Mouse (Mus musculus) kidney, postnatal 0 days (tissue): ENCODE measurements around the gene Esyt2. TPM values are rescaled to one million over a fixed set of nuclear protein-coding genes. Genes with fewer than 3 reads are reported as not detected.

Source experiments
- ATAC-seq: fragments of 200-750 bp; cut with Nextera tagmentation; replicated peaks from 2 replicates; pipeline ENCODE4 v1.8.0; 2017; ENCODE audit warnings: low read depth, moderate number of reproducible peaks, moderate TSS enrichment, moderate library complexity; ENCODE audit not compliant: low FRiP score
- DNase-seq: peaks from one replicate; pipeline ENCODE4 v3.0.0-alpha.2; 2016; ENCODE audit warnings: low spot score
- H3K27ac ChIP-seq: fragments of 300-500 bp; sonication (generic); 2 replicates; pipeline ENCODE4 v1.5.1; 2014; ENCODE audit warnings: mild to moderate bottlenecking
- H3K27me3 ChIP-seq: fragments of 300-500 bp; sonication (generic); 2 replicates; pipeline ENCODE4 v1.6.1; 2014; ENCODE audit warnings: low read length, mixed read lengths; ENCODE audit not compliant: insufficient read depth
- H3K36me3 ChIP-seq: fragments of 300-500 bp; sonication (generic); 2 replicates; pipeline ENCODE4 v1.6.1; 2014; ENCODE audit warnings: low read length, mixed read lengths; ENCODE audit not compliant: insufficient read depth
- H3K4me1 ChIP-seq: fragments of 300-500 bp; sonication (generic); replicated peaks from 2 replicates; pipeline ENCODE4 v1.6.1; 2014; ENCODE audit warnings: antibody characterized with exemption, low read length, mixed read lengths; ENCODE audit not compliant: insufficient read depth
- H3K4me2 ChIP-seq: fragments of 300-500 bp; sonication (generic); 2 replicates; pipeline ENCODE4 v1.6.1; 2014; ENCODE audit warnings: mild to moderate bottlenecking, low read length, moderate library complexity, mixed read lengths
- H3K4me3 ChIP-seq: fragments of 300-500 bp; sonication (generic); replicated peaks from 2 replicates; pipeline ENCODE4 v1.5.1; 2014; ENCODE audit warnings: low read depth, low read length
- H3K9ac ChIP-seq: fragments of 300-500 bp; sonication (generic); 2 replicates; pipeline ENCODE4 v1.6.1; 2014; ENCODE audit warnings: low read depth, low read length
- H3K9me3 ChIP-seq: fragments of 300-500 bp; sonication (generic); replicated peaks from 2 replicates; pipeline ENCODE4 v1.6.1; 2016; ENCODE audit warnings: low read length, inconsistent platforms, mixed read lengths
- CTCF ChIP-seq: IDR thresholded peaks from 2 replicates; pipeline ENCODE4 v1.5.1; 2016; ENCODE audit warnings: antibody characterized with exemption, low read depth, mild to moderate bottlenecking, moderate library complexity
- WGBS: fragments of 180-500 bp; shearing (Covaris S2); extraction: QIAGEN DNeasy Blood & Tissue Kit; methylation state at CpG from one replicate; pipeline ENCODE4 v1.1.7; 2014; 5-methylcytosine and 5-hydroxymethylcytosine counted together
- polyA plus RNA-seq: library from polyadenylated mRNA; unstranded; fragments of >200 nt; fragmentation: Nextera tagmentation; extraction: Ambion mirVana; gene quantifications from 2 replicates; pipeline ENCODE4 v1.2.1, GENCODE M21; 2015

Esyt2 gene
- polyA plus RNA-seq, 1 experiment from 2014 or later = 13.9 TPM

DNA sequence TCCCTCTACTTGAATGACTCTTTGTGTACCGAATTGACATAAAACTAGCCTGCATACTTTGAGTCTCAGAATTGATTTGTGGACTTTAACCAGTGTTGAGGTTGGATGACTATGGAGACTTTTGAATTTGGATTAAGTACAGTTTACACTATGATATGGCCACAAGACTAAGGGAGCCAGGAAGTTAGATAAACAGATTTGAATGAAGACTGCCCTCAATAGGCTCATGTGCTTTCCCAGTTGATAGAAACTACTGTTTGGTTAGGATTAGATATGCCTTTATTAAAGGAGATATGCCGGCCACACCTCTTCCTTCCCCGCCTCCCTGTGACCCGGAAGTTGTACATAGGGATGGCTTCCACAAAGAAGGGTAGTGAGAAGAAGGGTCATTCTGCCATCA lies 5.4 kb upstream of the Esyt2 start:
- H3K4me2 ChIP-seq = no peak overlapping the region
- H3K4me1 ChIP-seq = no peaks in the 10 kb centered on the region
- no peak for DNase-seq
- no peak for TF ChIP-seq CTCF
- no peak overlapping the region for H3K9ac ChIP-seq
- ATAC-seq = no peak
- no peaks in the 10 kb centered on the region for H3K9me3 ChIP-seq
- 91% methylated on average over 4 of the region's 4 CpGs for WGBS
- H3K4me3 ChIP-seq = no peak overlapping the region
- H3K27ac ChIP-seq = no peak overlapping the region
- no peaks in the 10 kb centered on the region for H3K36me3 ChIP-seq
- no peaks in the 10 kb centered on the region for H3K27me3 ChIP-seq

DNA sequence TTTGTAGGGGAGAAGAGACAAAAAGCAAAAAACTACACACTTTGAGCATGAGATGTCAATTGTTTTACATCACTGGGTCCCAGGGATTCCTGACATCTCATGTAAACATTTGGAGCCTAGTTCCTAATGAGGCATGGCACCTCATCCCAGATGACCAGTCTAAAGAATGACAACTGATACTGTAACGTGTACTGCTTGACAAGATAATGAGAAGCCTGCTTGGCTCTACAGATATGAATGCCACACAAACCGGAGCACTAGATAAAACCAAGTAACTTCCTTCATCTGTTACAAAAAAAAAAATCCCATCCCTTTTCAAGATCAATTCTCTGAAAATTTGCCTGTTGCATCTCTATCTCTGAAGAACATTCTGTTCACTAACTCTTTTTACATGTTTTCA lies 4.0 kb upstream of the Esyt2 start:
- no peak overlapping the region for H3K4me3 ChIP-seq
- H3K4me2 ChIP-seq = no peak overlapping the region
- H3K4me1 ChIP-seq = no peaks in the 10 kb centered on the region
- no peaks in the 10 kb centered on the region for H3K9me3 ChIP-seq
- ATAC-seq (no peak), DNase-seq (no peak)
- TF ChIP-seq CTCF = no peak
- no peak overlapping the region for H3K27ac ChIP-seq
- H3K27me3 ChIP-seq = no peaks in the 10 kb centered on the region
- 47% methylated on average over 2 of the region's 2 CpGs for WGBS
- no peaks in the 10 kb centered on the region for H3K36me3 ChIP-seq
- no peak overlapping the region for H3K9ac ChIP-seq

DNA sequence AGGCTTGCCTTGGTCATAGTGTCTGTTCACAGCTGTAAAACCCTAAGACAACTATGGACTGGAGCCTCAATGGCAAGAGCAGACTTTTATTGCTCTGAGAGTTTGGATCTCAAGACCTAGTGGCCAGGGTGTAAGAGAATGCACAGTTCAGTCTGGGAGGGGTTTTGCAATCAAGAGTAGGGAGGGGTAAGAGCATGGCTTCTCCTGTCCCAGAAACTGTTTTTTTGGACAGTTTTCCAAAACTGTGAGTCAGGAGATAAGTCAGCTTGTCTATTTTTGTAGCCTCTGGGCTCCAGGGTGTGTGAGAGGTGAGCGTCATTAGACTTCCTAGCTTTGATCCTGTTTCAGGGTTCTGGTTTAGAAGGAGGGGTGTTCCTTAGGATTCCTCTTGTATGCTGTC lies 2.5 kb upstream of the Esyt2 start:
- Histone ChIP-seq H3K9me3 (no peaks in the 10 kb centered on the region), H3K4me3 (no peak overlapping the region), H3K27me3 (no peaks in the 10 kb centered on the region), H3K4me2 (no peak overlapping the region), H3K9ac (no peak overlapping the region), H3K36me3 (no peaks in the 10 kb centered on the region), H3K4me1 (no peaks in the 10 kb centered on the region), H3K27ac (no peak overlapping the region)
- DNase-seq = no peak
- 88% methylated on average over 1 of the region's 1 CpGs for WGBS
- no peak for TF ChIP-seq CTCF
- no peak for ATAC-seq

DNA sequence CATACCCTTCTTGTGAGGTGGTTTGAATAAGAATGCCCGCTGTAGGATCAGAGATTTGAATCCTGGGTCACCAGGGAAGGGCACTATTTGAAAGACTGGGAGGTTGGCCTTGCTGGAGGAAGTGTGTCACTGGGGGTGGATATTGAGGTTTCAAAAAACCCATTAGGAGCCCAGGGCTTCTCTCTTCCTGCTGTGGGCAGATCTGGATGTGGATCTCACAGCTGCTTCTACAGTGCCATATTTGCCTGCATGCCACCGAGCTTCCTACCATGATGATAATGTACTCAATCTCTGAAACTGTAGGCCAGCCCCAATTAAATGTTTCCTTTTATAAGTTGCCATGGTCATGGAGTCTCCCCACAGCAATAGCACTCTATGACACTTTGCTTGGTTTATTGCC lies 1.8 kb upstream of the Esyt2 start:
- Histone ChIP-seq H3K27ac (no peak overlapping the region), H3K4me2 (no peak overlapping the region), H3K27me3 (no peaks in the 10 kb centered on the region), H3K36me3 (no peaks in the 10 kb centered on the region), H3K9me3 (no peaks in the 10 kb centered on the region), H3K9ac (no peak overlapping the region), H3K4me1 (no peaks in the 10 kb centered on the region), H3K4me3 (no peak overlapping the region)
- no peak for DNase-seq
- TF ChIP-seq CTCF = no peak
- WGBS = 88% methylated on average over 2 of the region's 2 CpGs
- ATAC-seq = no peak

DNA sequence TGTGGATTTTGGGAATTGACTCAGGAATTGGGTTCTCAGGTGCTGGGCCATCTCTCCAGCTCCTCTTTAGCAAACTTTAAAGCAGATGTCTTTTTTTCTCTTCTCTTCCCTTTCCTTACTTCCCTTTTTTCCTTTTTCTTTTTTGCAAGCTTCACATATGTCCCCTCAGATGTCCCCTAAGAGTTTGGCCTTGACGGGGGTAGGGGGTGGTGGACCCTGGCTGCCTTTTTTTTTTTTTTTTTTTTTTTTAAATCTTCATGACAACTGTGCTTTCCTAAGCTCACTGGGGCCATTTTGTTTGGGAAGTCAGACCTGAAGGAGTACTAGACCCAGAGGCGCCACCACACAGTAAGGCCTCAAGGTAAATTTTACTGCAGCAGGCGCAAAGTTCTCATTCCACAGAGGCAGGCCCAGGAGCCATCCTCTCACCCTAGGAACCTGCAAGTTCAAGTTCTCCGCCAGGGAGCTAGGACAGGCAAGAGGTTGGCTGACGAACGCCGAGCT lies 795 bp upstream of the Esyt2 start:
- ATAC-seq (no peak), DNase-seq (no peak)
- Histone ChIP-seq H3K9ac (peak overlapping the region; percentile 94), H3K27me3 (no peaks in the 10 kb centered on the region), H3K9me3 (no peaks in the 10 kb centered on the region), H3K4me3 (peak overlapping the region; percentile 95), H3K36me3 (no peaks in the 10 kb centered on the region), H3K4me2 (peak overlapping the region; percentile 49), H3K4me1 (0 out of 2 replicates have a peak, but pooled peaks cover 3% of the 10 kb centered on the region), H3K27ac (peak overlapping the region; percentile 90)
- 3% methylated on average over 7 of the region's 7 CpGs for WGBS
- no peak for TF ChIP-seq CTCF

DNA sequence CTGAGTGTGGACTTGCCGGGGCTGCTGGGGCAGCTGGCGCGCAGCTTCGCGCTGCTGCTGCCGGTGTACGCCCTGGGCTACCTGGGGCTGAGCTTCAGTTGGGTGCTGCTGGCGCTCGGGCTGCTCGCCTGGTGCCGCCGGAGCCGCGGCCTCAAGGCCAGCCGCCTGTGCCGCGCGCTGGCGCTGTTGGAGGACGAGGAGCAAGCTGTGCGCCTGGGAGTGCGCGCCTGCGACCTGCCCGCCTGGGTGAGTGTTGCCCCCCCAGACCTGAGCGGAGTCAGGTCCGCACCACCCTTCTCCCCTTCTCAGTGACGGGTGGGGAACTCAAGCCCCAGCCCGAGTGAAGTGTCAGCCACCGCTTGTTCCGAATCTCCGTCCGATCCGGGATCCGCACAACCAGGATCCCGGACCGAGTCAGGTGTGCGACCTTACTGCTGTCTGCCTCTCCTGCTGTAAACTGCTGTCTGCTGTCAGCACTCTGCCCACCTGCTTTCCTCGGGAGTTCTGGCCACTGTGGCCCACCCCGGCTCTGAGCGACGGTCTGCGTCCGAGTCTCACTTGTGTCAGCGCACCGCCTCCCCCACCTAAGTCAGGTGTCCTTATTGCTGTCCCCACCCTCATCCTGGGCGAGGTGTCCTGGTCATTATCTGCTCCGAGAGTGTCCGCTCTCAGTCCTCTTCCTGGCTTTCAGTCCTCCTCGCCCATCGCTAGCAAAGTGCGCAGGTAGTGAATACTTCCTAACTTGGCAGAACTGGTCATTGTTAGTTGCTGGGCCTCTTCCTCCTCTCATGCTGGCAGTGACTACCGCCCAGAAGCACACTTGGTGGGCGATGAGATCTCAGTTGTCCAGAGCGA lies 658 bp downstream of the Esyt2 start:
- Histone ChIP-seq H3K9ac (peak overlapping the region; percentile 94), H3K4me2 (peak overlapping the region; percentile 89), H3K27ac (peak overlapping the region; percentile 90), H3K27me3 (no peaks in the 10 kb centered on the region), H3K4me1 (0 out of 2 replicates have a peak, but pooled peaks cover 3% of the 10 kb centered on the region), H3K36me3 (no peaks in the 10 kb centered on the region), H3K9me3 (no peaks in the 10 kb centered on the region), H3K4me3 (peak overlapping the region; percentile 95)
- no peak for TF ChIP-seq CTCF
- peak; percentile 71; the same call in 1 of the 2 replicates for ATAC-seq
- WGBS = under 1% methylated on average over 55 of the region's 55 CpGs
- peak; percentile 43 for DNase-seq
